Mouse (Mus musculus) left cerebral cortex, adult 11 months (tissue): ENCODE measurements around the gene Cep41.

Source experiments
- DNase-seq: peaks from one replicate; pipeline ENCODE4 v3.0.0; 2022; ENCODE audit warnings: low spot score

Gene Cep41

DNA sequence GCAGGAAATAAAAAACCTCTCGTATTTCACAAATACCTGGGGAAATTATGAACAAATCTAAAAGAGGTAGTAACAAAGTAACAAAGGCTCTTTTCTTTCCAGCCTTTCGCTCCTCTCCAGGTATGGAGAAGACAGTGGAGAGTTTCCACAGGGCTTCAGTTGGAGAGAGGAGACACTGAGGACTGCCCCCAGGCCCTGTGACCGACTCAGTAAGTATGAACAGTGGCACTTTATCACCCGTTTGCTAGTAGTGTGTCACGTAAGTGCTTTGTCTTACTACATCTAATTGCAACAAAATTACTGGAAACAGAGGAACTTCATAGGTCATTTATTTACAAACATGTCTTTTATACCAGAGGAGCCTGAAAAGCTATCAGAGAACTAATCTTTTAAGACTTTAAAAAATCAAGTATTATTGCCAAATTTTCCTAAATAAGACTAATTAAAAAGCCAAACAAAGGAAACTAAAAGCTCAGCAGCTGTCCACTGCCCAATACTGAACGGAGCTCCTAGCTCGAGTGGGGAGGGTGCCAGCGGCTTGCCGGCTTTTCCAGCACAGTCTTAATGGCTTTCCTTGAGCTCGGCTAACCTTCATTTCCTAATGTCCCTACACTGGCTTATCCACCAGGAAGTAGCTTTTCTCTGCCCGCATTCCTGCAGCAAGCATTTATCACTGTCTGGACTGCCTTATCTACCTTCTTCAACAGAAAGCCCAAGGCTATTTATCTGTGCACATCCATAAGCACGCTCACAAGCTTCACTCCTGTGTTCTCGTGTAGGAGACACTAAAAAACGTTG is 19.6 kb downstream of the Cep41 start:
- no peak for DNase-seq

GRCm38 (mm10) chr6:30671696-30672095 is 21.9 kb downstream of the Cep41 start:
- no peak for DNase-seq

- DNase-seq: no peak
Measured at GRCm38 (mm10) chr6:30667585-30667984, 26.0 kb downstream of the Cep41 start.

- no peak for DNase-seq
Measured at GRCm38 (mm10) chr6:30666043-30666442, 27.5 kb downstream of the Cep41 start.

DNA sequence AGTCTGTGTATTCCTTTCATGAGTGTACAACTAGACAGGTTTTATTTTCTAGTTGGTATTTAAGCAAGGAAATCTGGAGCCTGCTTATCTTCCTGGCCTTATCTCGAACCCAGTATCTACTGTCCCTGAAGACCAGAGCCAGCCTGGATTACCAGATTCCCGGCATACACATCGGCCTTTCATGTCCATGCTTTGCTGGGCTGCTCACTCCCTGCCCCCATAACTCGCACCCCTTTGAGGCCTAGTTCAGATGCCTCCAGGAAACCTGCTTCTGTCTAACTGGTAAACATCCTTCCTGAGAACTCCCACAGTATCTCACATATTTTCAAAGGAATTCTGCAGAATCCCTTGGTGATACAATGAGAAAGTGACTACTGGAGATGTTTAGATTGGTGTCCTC is 28.3 kb downstream of the Cep41 start:
- no peak for DNase-seq

DNA sequence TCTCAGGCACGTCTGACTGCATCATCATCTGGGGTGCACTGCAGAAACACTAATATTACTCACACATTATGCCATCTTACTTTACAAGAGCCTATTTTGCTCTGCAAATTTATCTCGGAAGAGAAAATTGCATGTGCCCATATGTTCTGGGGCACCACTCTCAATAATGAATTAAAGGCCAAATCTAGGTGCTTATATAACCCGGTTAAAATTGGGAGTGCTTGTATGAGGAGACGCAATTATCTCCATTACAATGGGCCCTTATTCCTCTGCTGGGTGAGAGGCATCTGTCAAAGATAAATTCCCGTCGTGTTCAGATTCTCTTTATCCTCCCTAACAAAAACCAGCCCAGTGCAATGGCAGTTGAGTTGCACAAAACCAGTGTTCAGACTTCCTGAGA is 28.8 kb downstream of the Cep41 start:
- no peak for DNase-seq

GRCm38 (mm10) chr6:30658619-30659018 is 34.9 kb downstream of the Cep41 start:
- no peak for DNase-seq

- no peak for DNase-seq
Measured at GRCm38 (mm10) chr6:30657279-30657678, 36.3 kb downstream of the Cep41 start.

DNA sequence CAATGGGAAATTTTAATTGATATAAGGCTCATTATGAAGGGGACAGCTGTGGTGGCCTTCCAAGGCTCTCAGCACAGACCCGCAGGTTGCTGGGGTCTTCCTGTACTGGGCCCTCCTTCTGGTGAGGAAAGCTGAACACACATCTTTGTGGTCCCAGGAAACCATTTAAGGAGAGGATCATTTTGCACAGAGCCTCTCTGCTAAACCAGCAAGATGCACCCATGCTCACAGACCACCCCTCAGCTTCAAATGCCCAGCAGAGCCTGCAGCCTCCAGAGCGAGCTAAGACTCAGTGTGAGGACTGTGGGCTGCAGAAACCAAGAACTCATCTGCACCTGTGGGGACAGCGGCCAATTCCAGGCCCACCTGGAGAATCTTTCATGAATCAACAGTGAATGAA is 38.6 kb downstream of the Cep41 start:
- no peak for DNase-seq

GRCm38 (mm10) chr6:30654402-30654859 is 39.1 kb downstream of the Cep41 start:
- no peak for DNase-seq

DNA sequence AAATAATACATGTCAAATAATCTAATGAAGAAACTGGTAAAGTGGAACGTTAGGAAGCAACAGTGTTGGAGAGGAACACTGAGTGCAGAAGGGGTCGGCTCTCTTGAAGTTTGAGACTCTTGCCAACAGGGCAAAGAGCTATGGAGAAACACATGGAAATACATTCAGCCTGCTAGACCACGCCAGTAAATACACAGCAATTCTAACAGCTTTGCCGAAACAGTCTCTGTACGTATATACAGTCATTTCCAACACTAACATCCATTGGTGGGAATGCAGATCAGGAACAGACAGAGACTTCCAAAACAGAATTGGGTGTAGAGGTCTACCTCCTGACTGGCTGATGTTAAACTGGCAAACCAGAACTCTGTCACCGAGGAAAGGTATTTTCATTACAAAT is 40.0 kb downstream of the Cep41 start:
- DNase-seq: no peak

DNA sequence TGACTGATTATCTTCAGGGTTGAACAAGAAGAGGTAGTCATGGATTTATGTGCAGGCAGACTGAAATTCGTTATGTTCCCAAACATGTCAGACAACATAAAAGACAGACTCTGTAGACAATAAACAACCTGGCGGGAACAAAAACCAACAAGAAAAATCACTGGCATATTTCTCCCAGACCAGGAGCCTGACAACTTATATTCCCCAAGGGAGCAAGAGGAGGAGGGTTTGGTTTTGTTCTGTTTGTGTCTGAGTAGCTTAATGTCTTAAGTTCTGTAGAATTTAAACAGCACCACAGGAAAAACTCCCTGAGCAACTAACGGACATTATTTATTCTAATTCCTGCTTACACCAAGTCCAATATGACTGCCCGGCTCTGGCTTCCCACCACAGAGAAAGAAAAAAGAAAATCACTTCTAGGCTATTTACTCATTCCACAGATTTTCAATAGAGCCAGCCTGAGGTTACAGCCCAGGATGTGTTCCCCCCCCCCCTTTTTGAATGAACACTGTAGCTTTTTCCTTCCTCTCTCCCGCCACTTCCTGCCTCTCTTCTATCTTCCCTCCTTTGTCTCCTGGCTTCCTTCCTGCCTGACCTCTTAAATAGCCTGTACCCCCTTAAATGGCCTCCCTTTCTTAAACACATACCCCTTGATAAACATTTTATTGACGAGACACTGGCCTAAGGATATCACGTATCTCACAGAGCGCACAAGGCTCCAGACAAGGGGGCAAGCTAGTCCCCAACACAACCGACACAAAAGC is 40.9 kb downstream of the Cep41 start:
- DNase-seq: no peak

- DNase-seq: no peak
Measured at GRCm38 (mm10) chr6:30649651-30650296, 43.8 kb downstream of the Cep41 start.

GRCm38 (mm10) chr6:30645379-30645778 is 48.2 kb downstream of the Cep41 start:
- DNase-seq: no peak

DNA sequence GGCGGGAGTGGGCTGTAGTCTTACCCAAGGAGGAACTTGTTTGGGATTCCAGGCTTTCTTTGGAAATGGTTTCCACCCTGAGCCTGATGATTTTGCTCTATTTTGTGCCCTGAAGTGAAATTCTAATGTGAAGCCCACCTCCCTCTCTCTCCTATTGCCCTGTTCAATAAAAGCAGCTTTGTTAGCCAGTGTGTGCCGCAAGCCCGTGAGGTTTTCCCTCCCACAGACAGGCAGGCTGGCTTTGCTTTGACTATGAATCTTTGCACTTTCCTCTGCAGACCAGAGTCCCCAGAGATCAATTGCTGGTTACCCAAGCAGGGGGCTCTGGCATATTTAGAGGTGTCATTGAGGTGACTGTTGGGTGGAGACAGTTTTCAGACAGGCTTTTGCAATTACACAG is 49.1 kb downstream of the Cep41 start:
- no peak for DNase-seq

GRCm38 (mm10) chr6:30643694-30644460 is 49.7 kb downstream of the Cep41 start:
- DNase-seq: no peak

DNA sequence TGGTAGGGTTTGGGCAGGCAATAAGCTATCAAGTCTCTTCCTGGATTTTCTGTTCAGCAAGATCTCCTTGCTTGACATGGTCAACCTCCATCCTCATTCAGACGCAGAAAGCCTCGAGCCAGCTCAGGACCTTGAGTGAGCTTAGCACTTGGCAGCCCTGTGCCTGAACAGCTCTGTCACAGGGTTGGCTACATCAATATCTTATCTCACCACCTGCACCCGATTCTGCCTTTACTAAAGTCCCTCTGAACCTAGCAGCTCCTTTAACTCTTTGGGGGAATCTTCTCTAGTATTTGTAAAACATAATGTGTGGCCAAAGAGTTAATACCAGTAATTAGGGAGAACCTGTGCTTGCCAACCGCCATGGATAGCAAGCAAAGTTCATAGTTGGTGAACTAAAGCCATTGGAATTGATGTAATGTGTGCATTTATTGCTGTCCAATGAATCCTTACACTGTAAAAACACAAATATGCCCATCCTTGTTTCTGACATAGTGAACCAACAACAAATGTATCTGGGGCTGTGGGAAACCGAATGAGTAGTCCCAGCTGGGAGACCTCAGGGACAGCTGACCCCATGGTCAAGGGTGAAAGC is 54.8 kb downstream of the Cep41 start, which contains the start of gene Cpa1:
Gene Cpa1, plus strand, starts transcription at position 545 of the 595 bp plus-strand sequence.
- DNase-seq: no peak

- no peak for DNase-seq
Measured at GRCm38 (mm10) chr6:30636186-30636842, 57.2 kb downstream of the Cep41 start.

- DNase-seq: no peak
Measured at GRCm38 (mm10) chr6:30635361-30635862, 58.1 kb downstream of the Cep41 start.

GRCm38 (mm10) chr6:30629989-30630388 is 63.6 kb downstream of the Cep41 start:
- no peak for DNase-seq

DNA sequence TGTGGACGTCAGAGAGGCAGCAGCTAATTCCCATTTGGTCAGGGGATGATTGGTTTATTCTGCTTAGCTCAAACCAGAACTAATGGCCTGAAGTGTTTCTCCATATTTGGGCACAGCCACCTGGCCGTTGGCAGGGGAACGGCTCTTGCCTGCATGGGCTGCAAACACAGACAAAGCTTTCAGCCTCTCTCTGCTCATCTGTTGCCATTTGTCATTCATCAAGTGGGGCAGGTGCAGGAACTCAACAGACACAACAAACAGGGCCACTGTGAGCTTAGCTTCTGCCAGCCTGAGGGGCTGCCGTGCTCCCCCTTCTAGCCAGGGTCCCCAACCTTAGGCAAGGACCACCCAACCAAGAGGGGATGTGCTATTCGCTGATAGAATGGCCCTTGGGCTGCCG is 65.4 kb downstream of the Cep41 start:
- DNase-seq: no peak
